Mouse (Mus musculus) mature B cell (primary cell): ENCODE measurements at regions not wholly inside any gene's neighbourhood (a gene's known extent, or its start where the extent isn't known, plus 50 kb on each side); places are given as distances from the start of the nearest gene placed in this dataset.

ENCODE experiments used
- in situ Hi-C: fragments of 300-500 bp; cut with MboI; formaldehyde crosslinking; loops from 2 replicates; pipeline ENCODE4 v1.14.3; 2019

GRCm38 (mm10) chr10:66433490-66433889 is 662.4 kb upstream of the Jmjd1c start:
- in situ Hi-C loops = no loop called here

- in situ Hi-C loops = no loop called here
Measured at GRCm38 (mm10) chr10:66470684-66471083, 625.2 kb upstream of the Jmjd1c start.

- in situ Hi-C loops = no loop called here
Measured at GRCm38 (mm10) chr10:66472038-66472437, 623.9 kb upstream of the Jmjd1c start.

GRCm38 (mm10) chr10:66475187-66475735 is 620.7 kb upstream of the Jmjd1c start:
- in situ Hi-C loops = no loop called here

GRCm38 (mm10) chr10:66490871-66491270 is 605.1 kb upstream of the Jmjd1c start:
- in situ Hi-C loops = no loop called here

GRCm38 (mm10) chr10:66491850-66492249 is 604.1 kb upstream of the Jmjd1c start:
- in situ Hi-C loops = no loop called here

- in situ Hi-C loops = no loop called here
Measured at GRCm38 (mm10) chr10:66539846-66540245, 556.1 kb upstream of the Jmjd1c start.

GRCm38 (mm10) chr10:66546656-66547055 is 549.3 kb upstream of the Jmjd1c start:
- in situ Hi-C loops = no loop called here

GRCm38 (mm10) chr10:66547660-66548059 is 548.3 kb upstream of the Jmjd1c start:
- in situ Hi-C loops = no loop called here

- in situ Hi-C loops = no loop called here
Measured at GRCm38 (mm10) chr10:66548073-66548472, 547.9 kb upstream of the Jmjd1c start.

GRCm38 (mm10) chr10:66552919-66553318 is 543.0 kb upstream of the Jmjd1c start:
- in situ Hi-C loops = no loop called here

GRCm38 (mm10) chr10:66554259-66554658 is 541.7 kb upstream of the Jmjd1c start:
- in situ Hi-C loops = no loop called here

- in situ Hi-C loops = no loop called here
Measured at GRCm38 (mm10) chr10:66558097-66558840, 537.7 kb upstream of the Jmjd1c start.

- in situ Hi-C loops = no loop called here
Measured at GRCm38 (mm10) chr10:66565374-66565773, 530.6 kb upstream of the Jmjd1c start.

- in situ Hi-C loops = no loop called here
Measured at GRCm38 (mm10) chr10:66574846-66575535, 520.9 kb upstream of the Jmjd1c start.

GRCm38 (mm10) chr10:66593001-66593400 is 502.9 kb upstream of the Jmjd1c start:
- in situ Hi-C loops = no loop called here

- in situ Hi-C loops = no loop called here
Measured at GRCm38 (mm10) chr10:66593506-66593905, 502.4 kb upstream of the Jmjd1c start.

- in situ Hi-C loops = no loop called here
Measured at GRCm38 (mm10) chr10:66597952-66598351, 498.0 kb upstream of the Jmjd1c start.

GRCm38 (mm10) chr10:66607141-66607540 is 488.8 kb upstream of the Jmjd1c start:
- in situ Hi-C loops = no loop called here

- in situ Hi-C loops = no loop called here
Measured at GRCm38 (mm10) chr10:66616280-66616679, 479.6 kb upstream of the Jmjd1c start.

GRCm38 (mm10) chr10:66630996-66631395 is 464.9 kb upstream of the Jmjd1c start:
- in situ Hi-C loops = no loop called here

- in situ Hi-C loops = no loop called here
Measured at GRCm38 (mm10) chr10:66640890-66641847, 454.8 kb upstream of the Jmjd1c start.
